Mouse (Mus musculus) leukemia stem cell, adult 10-12 weeks (primary cell): Measurements from ENCODE around the gene Pold2. TPM values are rescaled to one million over a fixed set of nuclear protein-coding genes. Genes with fewer than 3 reads are reported as not detected.

ENCODE experiments used
- polyA plus RNA-seq: library from polyadenylated mRNA; stranded (reverse); fragments of >175 nt; gene quantifications from 2 replicates; pipeline ENCODE4 v1.2.3, GENCODE M21; 2012; ENCODE audit warnings: low replicate concordance

Pold2 gene
- polyA plus RNA-seq = 774 and 1,099 TPM in 2 replicates

DNA sequence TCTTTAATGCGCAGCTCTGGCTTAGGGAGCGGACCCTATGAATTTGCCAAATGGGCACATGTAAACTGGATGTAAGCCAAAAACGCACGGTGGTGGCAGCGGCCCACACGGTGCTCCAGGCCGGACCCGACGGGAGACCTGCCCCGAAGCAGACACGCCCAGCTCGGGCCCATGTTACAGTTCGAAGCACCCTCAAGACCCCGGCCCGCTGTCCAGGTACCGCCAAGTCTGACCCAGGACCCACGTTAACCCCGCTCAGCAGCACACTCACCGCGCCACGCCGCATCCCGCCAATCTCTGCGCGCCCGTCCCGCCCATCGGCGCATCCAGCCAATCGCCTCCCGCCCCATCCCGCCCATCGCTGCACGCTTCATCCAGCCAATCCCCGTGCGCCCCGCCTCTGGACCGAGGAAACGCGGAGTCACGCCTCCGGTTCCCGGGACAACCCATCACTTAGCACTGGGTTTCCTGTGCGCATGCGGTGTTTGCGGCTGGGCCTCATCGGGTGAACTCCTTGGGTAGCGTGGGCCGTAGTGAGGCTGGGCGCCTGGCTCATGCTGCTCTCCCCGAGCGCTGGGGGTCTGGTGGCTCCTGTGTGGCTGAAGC lies at the start of gene Pold2:
Pold2 (minus strand) TSS at position 372 of the 606 bp plus-strand sequence.

DNA sequence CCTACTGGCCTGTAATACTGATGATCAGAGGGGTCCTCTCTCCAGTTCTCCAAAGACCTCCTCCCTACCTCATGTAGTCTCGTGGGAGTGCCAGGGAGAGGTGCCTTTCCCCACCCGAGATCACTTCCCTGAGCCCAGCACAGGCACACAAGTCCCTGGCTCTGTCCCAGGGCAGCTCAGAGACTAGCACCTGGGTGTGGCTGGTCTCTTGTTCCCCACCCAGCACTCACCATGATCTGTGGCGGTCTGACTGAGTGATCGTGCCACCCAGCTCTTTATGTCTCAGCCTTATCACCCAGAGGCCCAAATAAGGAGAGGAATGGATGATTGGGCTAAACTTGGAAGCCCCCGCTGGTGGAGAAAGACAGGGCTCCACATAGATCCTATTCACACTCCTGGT lies 20.4 kb upstream of the Pold2 start, which contains the start of gene Myl7:
Myl7 (minus strand) TSS at position 252 of the 400 bp plus-strand sequence.

DNA sequence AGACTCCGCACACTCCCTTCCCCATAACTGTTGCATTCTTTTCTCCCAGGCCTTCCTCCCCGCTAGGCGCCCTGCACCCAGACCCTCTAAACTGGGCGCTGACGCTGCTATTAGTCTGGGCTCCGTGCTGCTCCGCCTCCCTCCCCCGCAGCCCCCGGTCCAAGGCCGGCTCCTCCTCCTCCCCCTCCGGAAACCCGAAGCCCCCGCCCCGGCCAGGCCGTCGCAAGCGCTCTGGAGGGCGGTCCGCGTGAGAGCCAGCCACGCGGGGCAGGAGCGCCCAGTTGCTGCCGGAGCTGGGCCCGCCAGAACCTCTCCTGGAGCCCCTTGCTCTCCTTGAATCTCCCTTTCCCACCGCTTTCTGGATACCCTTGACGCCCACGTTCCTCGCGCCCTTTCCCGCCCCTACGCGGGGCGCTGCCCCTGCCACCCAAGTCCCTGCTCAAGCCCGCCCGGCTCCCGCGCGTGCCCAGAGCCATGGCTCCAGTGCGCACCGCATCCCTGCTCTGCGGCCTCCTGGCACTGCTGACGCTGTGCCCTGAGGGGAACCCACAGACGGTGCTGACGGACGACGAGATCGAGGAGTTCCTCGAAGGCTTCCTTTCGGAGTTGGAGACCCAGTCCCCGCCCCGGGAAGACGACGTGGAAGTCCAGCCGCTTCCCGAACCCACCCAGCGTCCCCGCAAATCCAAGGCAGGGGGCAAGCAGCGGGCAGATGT lies 16.3 kb downstream of the Pold2 start, which contains the start of gene Aebp1:
Aebp1 (plus strand) TSS at position 270 of the 716 bp plus-strand sequence.

DNA sequence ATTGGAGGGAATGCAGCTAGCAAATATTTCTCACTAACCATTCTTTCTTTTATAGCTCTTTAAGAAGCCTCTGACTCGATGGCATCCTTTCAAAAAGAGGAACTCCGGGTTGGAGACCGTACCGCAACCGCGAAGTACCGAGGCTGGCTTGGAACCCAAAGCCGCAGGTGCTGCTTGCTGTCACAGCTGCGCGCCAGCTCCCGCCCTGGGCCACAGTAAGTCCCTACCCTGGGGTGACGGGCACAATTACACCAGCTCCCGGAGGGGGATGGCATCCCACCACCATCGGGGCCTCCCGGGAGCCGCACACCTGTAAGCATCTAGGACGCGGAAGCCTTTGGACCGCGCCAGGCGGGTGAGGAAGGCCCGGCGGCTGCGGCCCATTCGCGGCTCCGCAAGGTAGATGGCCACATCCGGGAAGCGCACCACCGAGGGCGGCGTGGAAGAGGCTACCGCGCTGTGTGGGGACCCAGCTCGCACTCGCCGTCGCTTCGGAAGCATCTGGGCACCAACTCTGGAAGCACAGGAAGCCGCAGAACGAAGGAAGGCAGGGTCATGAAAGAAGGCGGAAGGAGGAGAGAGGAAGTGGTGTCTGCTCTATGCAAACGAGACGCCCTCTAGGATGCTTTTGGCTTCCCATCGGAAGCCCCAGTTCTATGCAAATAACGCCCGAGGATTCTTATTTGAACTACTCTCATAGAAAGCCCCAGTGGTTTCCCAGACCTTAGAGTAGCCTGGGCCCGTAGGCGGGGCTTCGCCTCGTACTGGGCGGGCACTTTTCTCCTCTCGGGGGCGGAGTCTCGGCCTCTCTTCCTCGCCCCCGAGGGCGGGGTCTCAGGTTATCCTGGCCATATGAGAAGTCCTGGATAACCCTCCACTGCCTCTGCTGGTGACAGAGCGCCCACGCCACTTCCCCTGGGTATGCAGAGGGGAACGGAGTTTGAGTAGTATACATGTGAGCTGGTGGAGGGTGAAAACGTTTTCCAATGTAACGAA lies 40.5 kb downstream of the Pold2 start, which contains the start of gene Polm:
Polm (minus strand) TSS at position 766 of the 996 bp plus-strand sequence.

Other genes with a start within 250 kb of the Pold2 start
- 144 and 150 TPM in 2 replicates for gene Mrps24, start 162.6 kb downstream of the Pold2 start, polyA plus RNA-seq
- 8.6 and 10.7 TPM in 2 replicates for gene Urgcp, start 115.9 kb downstream of the Pold2 start, polyA plus RNA-seq
- 66.3 and 74.6 TPM in 2 replicates for gene Dbnl, start 89.8 kb downstream of the Pold2 start, polyA plus RNA-seq
- not detected in 2 replicates for gene Pgam2, start 74.6 kb downstream of the Pold2 start, polyA plus RNA-seq
- gene Polm, start 40.3 kb downstream of the Pold2 start, polyA plus RNA-seq = 15.9 and 19.7 TPM in 2 replicates
- gene Aebp1, start 16.3 kb downstream of the Pold2 start, polyA plus RNA-seq = 1.7 and 2.8 TPM in 2 replicates
- not detected in 2 replicates for gene Myl7, start 20.5 kb upstream of the Pold2 start, polyA plus RNA-seq
- gene Gck, start 71.8 kb upstream of the Pold2 start, polyA plus RNA-seq = 0.08 TPM in 1 of 2 replicates, not detected in the other
- 4.8 and 9.3 TPM in 2 replicates for gene Ykt6, start 77.4 kb upstream of the Pold2 start, polyA plus RNA-seq
- gene Camk2b, start 188.1 kb upstream of the Pold2 start, polyA plus RNA-seq = 0.33 TPM in 1 of 2 replicates, not detected in the other